Comparison of ENCODE assay signal across 11 mouse cellular contexts in genomic region chr7:46116118-46116581, GRCm38 (mm10). TPM values are rescaled to one million over a fixed set of nuclear protein-coding genes. Genes with fewer than 3 reads are reported as not detected.
A peak's percentile ranks its signal among the peaks of the same experiment; 100 is the strongest.
DNase-seq lines count a peak whose midpoint lies in the region; ATAC-seq and TF ChIP-seq lines count a peak whose summit lies in the region.
"Had no signal": no experiment of that assay in that cellular context is flagged by ENCODE, and none has a peak within 500 bp of the region (broad histone marks: within the 10 kb centered on the region; RNA-seq: fewer than 3 reads in every experiment).

No protein-coding gene starts in this region.

- peak; percentile 74 for ATAC-seq in kidney, postnatal 0 days (replicated peaks; ENCODE audit: low FRiP score, low read depth)
- ATAC-seq in heart, embryonic 11.5 days (replicated peaks; ENCODE audit: insufficient number of reproducible peaks, low FRiP score, low TSS enrichment): 0 out of 2 replicates have a peak, but pooled peaks have one; percentile 13
- ATAC-seq in liver, embryonic 11.5 days (replicated peaks; ENCODE audit: low FRiP score): no peak

- no peak overlapping the region for H3K9ac ChIP-seq in kidney, postnatal 0 days (ENCODE audit: low read depth, low read length)
- no peak overlapping the region for H3K9ac ChIP-seq in heart, embryonic 11.5 days (ENCODE audit: low read depth, low read length)
- H3K9ac ChIP-seq in liver, embryonic 11.5 days (ENCODE audit: low read depth, low read length): no peak overlapping the region
- H3K9ac ChIP-seq: limb, embryonic 13.5 days; neural tube, embryonic 12.5 days had no signal

- H3K4me1 ChIP-seq in kidney, postnatal 0 days (replicated peaks; ENCODE audit: insufficient read depth, low read length): no peaks in the 10 kb centered on the region; the same call in 1 of the 2 replicates
- peaks cover 40% of the 10 kb centered on the region for H3K4me1 ChIP-seq in heart, embryonic 11.5 days (ENCODE audit: control insufficient read depth, insufficient read depth, low read length)
- no peaks in the 10 kb centered on the region for H3K4me1 ChIP-seq in liver, embryonic 11.5 days (replicated peaks; ENCODE audit: control insufficient read depth, insufficient read depth, low read length)

- WGBS in kidney, postnatal 0 days: 22% methylated on average over 10 of the region's 10 CpGs
- WGBS in heart, embryonic 11.5 days (ENCODE audit: insufficient replicate concordance): 24% methylated on average over 10 of the region's 10 CpGs
- 51% methylated on average over 10 of the region's 10 CpGs for WGBS in liver, embryonic 11.5 days

- no peaks in the 10 kb centered on the region for H3K36me3 ChIP-seq in kidney, postnatal 0 days (ENCODE audit: insufficient read depth, low read length)
- H3K36me3 ChIP-seq in heart, embryonic 11.5 days (ENCODE audit: control insufficient read depth, insufficient read depth, low read length): no peaks in the 10 kb centered on the region
- H3K36me3 ChIP-seq in liver, embryonic 11.5 days (ENCODE audit: control insufficient read depth, insufficient read depth, low read length): no peaks in the 10 kb centered on the region
- H3K36me3 ChIP-seq: limb, embryonic 13.5 days; neural tube, embryonic 12.5 days had no signal

- H3K27me3 ChIP-seq in kidney, postnatal 0 days (ENCODE audit: insufficient read depth, low read length): no peaks in the 10 kb centered on the region
- H3K27me3 ChIP-seq in heart, embryonic 11.5 days (ENCODE audit: control insufficient read depth, insufficient read depth, low read length): no peaks in the 10 kb centered on the region
- H3K27me3 ChIP-seq in liver, embryonic 11.5 days (replicated peaks; ENCODE audit: control insufficient read depth, insufficient read depth, low read length): no peaks in the 10 kb centered on the region
- H3K27me3 ChIP-seq: limb, embryonic 13.5 days; neural tube, embryonic 12.5 days had no signal

- DNase-seq in kidney, postnatal 0 days (ENCODE audit: low spot score): peak; percentile 81
- no peak for DNase-seq in kidney, postnatal 14 days
- DNase-seq in gastrocnemius, adult 2 months: peak; percentile 92
- DNase-seq in lung, postnatal 36 days: peak; percentile 28
- DNase-seq in liver, embryonic 11.5 days (ENCODE audit: low spot score): no peak
- DNase-seq in thymus, postnatal 36 days: no peak
- DNase-seq: right cerebral cortex, postnatal 4 days had no signal

- H3K4me2 ChIP-seq in kidney, postnatal 0 days (ENCODE audit: low read length): no peak overlapping the region
- no peak overlapping the region for H3K4me2 ChIP-seq in heart, embryonic 11.5 days
- no peak overlapping the region for H3K4me2 ChIP-seq in liver, embryonic 11.5 days
- H3K4me2 ChIP-seq: limb, embryonic 13.5 days; neural tube, embryonic 12.5 days had no signal

- intact Hi-C loops in gastrocnemius, adult 2 months (cut with DNase I): loop anchor here (2.0 to 5.0 kb wide), 3 partner anchors 19 to 86 kb away; no protein-coding TSS in a partner anchor

- no peak overlapping the region for H3K27ac ChIP-seq in kidney, postnatal 0 days
- peak overlapping the region; percentile 87 for H3K27ac ChIP-seq in gastrocnemius, adult 2 months
- peak overlapping the region; percentile 63 for H3K27ac ChIP-seq in heart, embryonic 11.5 days (ENCODE audit: low read depth, low read length)
- H3K27ac ChIP-seq in liver, embryonic 11.5 days (ENCODE audit: low read depth, low read length): no peak overlapping the region
- H3K27ac ChIP-seq: limb, embryonic 13.5 days; neural tube, embryonic 12.5 days had no signal

- H3K9me3 ChIP-seq in kidney, postnatal 0 days (replicated peaks; ENCODE audit: low read length): no peaks in the 10 kb centered on the region
- no peaks in the 10 kb centered on the region for H3K9me3 ChIP-seq in heart, embryonic 11.5 days (replicated peaks; ENCODE audit: control insufficient read depth, low read length)
- H3K9me3 ChIP-seq in liver, embryonic 11.5 days (ENCODE audit: control insufficient read depth, low read length): no peaks in the 10 kb centered on the region
- H3K9me3 ChIP-seq: limb, embryonic 13.5 days; neural tube, embryonic 12.5 days had no signal

- no peak for TF ChIP-seq CTCF in kidney, postnatal 0 days (IDR thresholded peaks at IDR 0.05; ENCODE audit: low read depth)
- TF ChIP-seq CTCF in gastrocnemius, adult 2 months (IDR thresholded peaks at IDR 0.05): no peak

- H3K4me3 ChIP-seq in kidney, postnatal 0 days (replicated peaks; ENCODE audit: low read depth, low read length): no peak overlapping the region
- H3K4me3 ChIP-seq in gastrocnemius, adult 2 months: no peak overlapping the region
- H3K4me3 ChIP-seq in heart, embryonic 11.5 days (ENCODE audit: low read depth, low read length): no peak overlapping the region
- no peak overlapping the region for H3K4me3 ChIP-seq in liver, embryonic 11.5 days (ENCODE audit: low read depth, low read length)
- H3K4me3 ChIP-seq: limb, embryonic 13.5 days; neural tube, embryonic 12.5 days had no signal

RNA-seq across cellular contexts. Expression of gene Kcnj11, which starts 15.6 kb away (rescaled TPM):
- polyA plus RNA-seq in kidney, postnatal 0 days (2015; fragmentation: Nextera tagmentation; extraction: Ambion mirVana): 0.18 and 0.33 TPM in 2 replicates
- total RNA-seq in gastrocnemius, adult 2 months (2021): 100 to 1,000 TPM; 109 to 121 TPM
- polyA plus RNA-seq in heart, embryonic 11.5 days (2014; fragmentation: Nextera tagmentation; extraction: Ambion mirVana): 5.3 and 5.9 TPM in 2 replicates
- not detected in 2 replicates for polyA plus RNA-seq in liver, embryonic 11.5 days (2014; fragmentation: Nextera tagmentation; extraction: Ambion mirVana)
- total RNA-seq: megakaryocyte progenitor cell, adult 5-6 weeks had no signal

Comparison
In these comparisons a context has a peak if more than half of its experiments do, and no peak if none do; other contexts are left out.
1. DNase-seq: peak in kidney, postnatal 0 days (single experiment), gastrocnemius, adult 2 months (single experiment) and lung, postnatal 36 days (single experiment); none in kidney, postnatal 14 days (single experiment), liver, embryonic 11.5 days (single experiment) and thymus, postnatal 36 days (0 of 2).
2. H3K27ac ChIP-seq: peak in gastrocnemius, adult 2 months (single experiment) and heart, embryonic 11.5 days (single experiment); none in kidney, postnatal 0 days (single experiment) and liver, embryonic 11.5 days (single experiment).